Mouse (Mus musculus) cerebellum, adult 2 months (tissue): ENCODE results near the gene Tfb1m. TPM values are rescaled to one million over a fixed set of nuclear protein-coding genes. Genes with fewer than 3 reads are reported as not detected.

Source experiments
- DNase-seq, 2 experiments: peaks; one replicate each; pipeline ENCODE4 v3.0.0; 2021
- H3K27ac ChIP-seq: fragments of 200-500 bp; 2 replicates; pipeline ENCODE4 v1.5.1; 2012; ENCODE audit warnings: low read length, control low read depth, inconsistent platforms; ENCODE audit not compliant: insufficient read depth
- H3K27me3 ChIP-seq: fragments of 200-500 bp; 2 replicates; pipeline ENCODE4 v1.6.1; 2012; ENCODE audit warnings: inconsistent platforms, mild to moderate bottlenecking, low read length, moderate library complexity; ENCODE audit not compliant: control insufficient read depth, insufficient read depth
- H3K4me1 ChIP-seq: fragments of 200-500 bp; 2 replicates; pipeline ENCODE4 v1.6.1; 2011; ENCODE audit warnings: low read length; ENCODE audit not compliant: control insufficient read depth, insufficient read depth
- H3K4me3 ChIP-seq: fragments of 200-500 bp; replicated peaks from 2 replicates; pipeline ENCODE3; 2011; ENCODE audit warnings: mild to moderate bottlenecking, low read depth, low read length, control low read depth; ENCODE audit not compliant: insufficient read depth
- CTCF ChIP-seq: fragments of 200-500 bp; IDR thresholded peaks from 2 replicates; pipeline ENCODE4 v1.5.1; 2011; ENCODE audit warnings: low read depth, mild to moderate bottlenecking, control low read depth, low read length, moderate library complexity, borderline replicate concordance; ENCODE audit not compliant: insufficient read depth
- POLR2A ChIP-seq: fragments of 200-500 bp; IDR thresholded peaks from 2 replicates; pipeline ENCODE4 v1.6.1; 2011; ENCODE audit warnings: low read length, control low read depth, borderline replicate concordance; ENCODE audit not compliant: insufficient read depth
- WGBS: fragments of 180-500 bp; shearing (Covaris S2); methylation state at CpG from one replicate; pipeline ENCODE4 v1.1.7; 2018; 5-methylcytosine and 5-hydroxymethylcytosine counted together
- polyA plus RNA-seq: library from polyadenylated mRNA; depleted of rRNA; stranded (reverse); fragments of >200 nt; gene quantifications from 2 replicates; pipeline ENCODE4 v1.2.3, GENCODE M21; 2012; rRNA removed

The Tfb1m gene
- polyA plus RNA-seq, 1 experiment, result 8.4 TPM

DNA sequence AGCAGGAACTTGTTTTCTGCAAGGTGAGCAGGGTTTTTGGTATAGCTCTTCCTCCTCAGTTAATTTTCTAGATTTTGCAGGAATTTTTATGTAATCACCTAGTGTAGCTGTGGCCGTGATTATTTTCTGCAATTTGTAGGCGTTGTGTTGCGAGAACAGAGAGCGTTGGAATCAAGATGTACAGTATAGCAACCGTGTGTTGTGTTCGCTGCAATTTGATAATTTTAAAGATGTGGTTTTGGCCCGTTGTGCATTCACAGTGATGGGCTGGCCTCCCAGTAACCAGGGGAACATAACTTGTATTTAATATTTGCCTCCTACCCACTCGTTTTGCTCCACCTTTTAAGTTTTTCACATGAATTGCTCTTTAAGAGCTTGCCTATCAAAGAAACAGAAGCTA lies 74.5 kb downstream of the Tfb1m start:
- WGBS, result 89% methylated on average over 8 of the region's 8 CpGs
- Histone ChIP-seq H3K27ac (no peak overlapping the region), H3K27me3 (no peaks in the 10 kb centered on the region), H3K4me3 (no peak overlapping the region), H3K4me1 (peaks cover 9% of the 10 kb centered on the region; the same call in 1 of the 2 replicates)
- no peak for DNase-seq
- TF ChIP-seq CTCF, result no peak

DNA sequence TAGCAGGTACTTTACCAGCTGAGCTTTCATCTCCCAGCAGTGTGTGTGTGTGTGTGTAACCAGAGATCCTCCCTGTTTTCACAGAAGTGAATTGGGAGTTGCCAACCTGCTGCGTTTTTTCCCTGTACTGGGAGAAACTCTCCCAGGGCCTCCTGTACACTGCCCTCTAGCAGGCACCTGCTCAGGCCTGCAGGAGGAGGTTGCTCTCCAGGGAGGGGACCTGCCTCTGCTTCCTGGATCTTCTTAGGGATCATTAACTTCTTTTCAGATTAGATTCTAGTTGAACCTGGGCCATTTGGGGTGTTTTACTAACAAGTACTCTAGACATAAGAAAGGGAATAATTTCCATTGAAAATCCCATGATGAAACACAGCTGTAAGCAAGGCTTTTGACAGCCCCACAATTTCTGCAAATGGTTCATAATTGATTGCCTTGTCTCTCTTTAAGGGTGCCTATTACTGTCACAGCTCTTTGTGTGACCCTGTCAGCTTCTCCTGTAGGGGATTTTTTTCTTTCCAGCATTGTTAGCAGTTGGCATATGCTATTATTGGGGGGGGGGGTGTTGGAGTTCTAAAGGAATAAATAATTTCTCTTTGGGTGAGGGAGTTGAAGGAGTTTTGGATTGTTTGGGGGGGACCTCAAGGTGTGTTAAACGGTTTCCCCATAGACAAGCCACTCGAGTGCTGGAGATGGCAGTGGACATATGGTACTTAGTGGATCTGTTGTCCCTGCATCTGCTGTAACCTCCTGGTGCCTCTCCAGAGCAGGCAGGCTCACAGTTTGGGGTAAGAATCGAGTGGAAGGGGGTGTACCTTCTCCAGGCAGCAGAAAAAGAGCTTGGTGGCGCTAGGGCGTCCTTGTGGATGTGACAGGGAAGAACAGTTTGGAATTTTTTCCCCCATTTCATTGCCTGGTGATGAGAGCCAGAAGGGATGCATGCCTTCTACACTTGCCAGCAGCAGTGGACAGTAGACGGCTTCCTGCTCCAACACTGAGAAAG lies 75.7 kb downstream of the Tfb1m start:
- no peak overlapping the region for H3K4me3 ChIP-seq
- TF ChIP-seq CTCF (peak; percentile 31; the same call in 1 of the 2 replicates), POLR2A (no peak)
- WGBS, result 15% methylated on average over 7 of the region's 7 CpGs
- H3K4me1 ChIP-seq, result peaks cover 9% of the 10 kb centered on the region; the same call in 1 of the 2 replicates
- no peaks in the 10 kb centered on the region for H3K27me3 ChIP-seq
- H3K27ac ChIP-seq, result no peak overlapping the region
- DNase-seq, result peak; percentile 46 to 70

DNA sequence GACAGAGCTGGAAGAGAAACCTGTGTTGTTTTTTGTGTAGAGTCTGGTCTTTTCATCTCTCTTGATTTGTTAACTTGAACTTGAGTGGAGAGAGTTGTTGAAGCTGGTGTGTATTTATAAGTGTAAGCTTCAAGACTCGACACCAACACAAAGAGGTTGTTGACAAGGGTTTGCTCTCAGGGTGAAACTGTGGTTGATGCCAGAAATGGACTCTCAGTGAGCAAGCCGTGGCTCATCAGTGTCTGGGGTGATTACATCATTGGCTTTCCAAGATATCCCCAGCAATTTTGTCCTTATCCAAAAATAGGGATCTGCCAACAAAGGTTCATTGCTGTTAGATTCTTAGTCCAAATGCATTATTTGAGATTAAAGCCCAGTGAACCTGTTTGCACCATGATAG lies 81.0 kb downstream of the Tfb1m start:
- Histone ChIP-seq H3K4me3 (no peak overlapping the region), H3K27ac (no peak overlapping the region), H3K4me1 (peaks cover 2% of the 10 kb centered on the region; the same call in 1 of the 2 replicates), H3K27me3 (no peaks in the 10 kb centered on the region)
- 46% methylated on average over 2 of the region's 2 CpGs for WGBS
- TF ChIP-seq POLR2A, result no peak
- TF ChIP-seq CTCF, result no peak
- DNase-seq, result no peak

DNA sequence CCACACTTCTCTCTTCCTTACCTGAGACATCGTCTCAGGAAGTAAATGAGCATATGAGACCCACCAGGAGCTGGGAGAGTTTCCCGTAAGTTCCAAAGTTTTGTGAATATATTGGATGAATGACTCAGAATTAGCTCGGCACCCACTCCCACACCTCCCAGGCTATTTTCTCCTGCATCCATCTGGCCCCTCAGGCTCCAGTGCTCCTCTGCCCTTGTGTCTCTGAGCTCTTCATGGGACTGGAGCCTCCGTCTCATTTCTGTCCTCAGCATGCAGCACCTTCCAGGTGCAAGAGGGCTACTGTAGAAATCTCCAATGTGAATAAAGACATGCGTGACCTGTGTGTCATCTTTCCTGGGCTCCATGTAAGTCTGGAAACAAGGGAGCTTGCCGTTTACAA lies 85.6 kb downstream of the Tfb1m start:
- Histone ChIP-seq H3K4me1 (no peaks in the 10 kb centered on the region), H3K4me3 (no peak overlapping the region), H3K27ac (no peak overlapping the region), H3K27me3 (no peaks in the 10 kb centered on the region)
- WGBS, result 86% methylated on average over 6 of the region's 6 CpGs
- no peak for DNase-seq
- TF ChIP-seq POLR2A, result no peak
- no peak for TF ChIP-seq CTCF

Other genes starting within 250 kb of the Tfb1m start
- 5.4 and 6.2 TPM in 2 replicates for gene Tiam2, start 231.2 kb downstream of the Tfb1m start, polyA plus RNA-seq
- gene Cldn20, start 25.2 kb downstream of the Tfb1m start, polyA plus RNA-seq, result 0.25 and 0.63 TPM in 2 replicates
- not detected in 2 replicates for gene Nox3, start 138.5 kb upstream of the Tfb1m start, polyA plus RNA-seq